Mouse (Mus musculus) embryo, embryonic 11.5 days (tissue): ENCODE results near the gene Tyrp1.

ENCODE experiments used
- DNase-seq: peaks from one replicate; pipeline ENCODE4 v3.0.0-alpha.2; 2012; ENCODE audit warnings: low read depth, low spot score

The Tyrp1 gene

DNA sequence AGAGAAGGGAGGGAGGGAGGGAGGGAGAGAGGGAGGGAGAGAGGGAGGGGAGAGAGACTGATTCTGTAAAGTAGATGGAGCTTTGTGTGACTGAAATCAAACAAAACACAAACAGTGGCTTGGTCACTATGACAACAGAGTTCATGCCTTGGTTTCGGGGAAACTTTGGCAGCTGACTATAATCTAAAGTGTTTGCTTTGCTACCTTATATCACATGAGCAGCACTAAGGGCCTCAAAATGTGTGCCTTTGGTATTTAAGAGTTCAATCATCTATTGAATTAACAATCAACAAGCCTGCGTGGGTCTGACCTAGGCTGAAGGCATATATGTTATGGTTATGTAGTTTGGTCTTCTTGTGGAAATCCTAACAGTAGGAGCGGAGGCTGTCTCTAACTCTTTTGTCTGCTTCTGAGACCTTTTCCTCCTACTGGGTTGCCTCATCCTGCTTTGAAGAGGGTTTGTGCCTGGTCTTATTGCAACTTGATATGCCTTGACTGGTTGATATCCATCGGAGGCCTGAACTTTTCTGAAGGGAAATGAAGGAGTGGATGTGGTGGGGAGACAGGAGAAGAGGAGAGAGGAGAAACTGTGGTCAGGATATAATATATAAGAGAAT, 61.5 kb downstream of the Tyrp1 start:
- DNase-seq: no peak
